Mouse (Mus musculus) embryonic facial prominence, embryonic 13.5 days (tissue): Measurements from ENCODE around the gene Tnfrsf1b. TPM values are rescaled to one million over a fixed set of nuclear protein-coding genes. Genes with fewer than 3 reads are reported as not detected.

Source experiments
- ATAC-seq: fragments of 200-750 bp; cut with Nextera tagmentation; 2 replicates; pipeline ENCODE4 v1.8.0; 2017; ENCODE audit warnings: low read depth; ENCODE audit not compliant: insufficient number of reproducible peaks, insufficient read depth, low FRiP score, low TSS enrichment
- H3K27ac ChIP-seq: fragments of 300-500 bp; sonication (generic); 2 replicates; pipeline ENCODE4 v1.5.1; 2015; ENCODE audit warnings: moderate library complexity, mild to moderate bottlenecking, inconsistent platforms
- H3K27me3 ChIP-seq: fragments of 300-500 bp; sonication (generic); 2 replicates; pipeline ENCODE4 v1.6.1; 2015; ENCODE audit warnings: mild to moderate bottlenecking, inconsistent platforms
- H3K36me3 ChIP-seq: fragments of 300-500 bp; sonication (generic); 2 replicates; pipeline ENCODE4 v1.6.1; 2015; ENCODE audit warnings: mild to moderate bottlenecking, inconsistent platforms
- H3K4me1 ChIP-seq: fragments of 300-500 bp; sonication (generic); 2 replicates; pipeline ENCODE4 v1.6.1; 2015; ENCODE audit warnings: inconsistent platforms
- H3K4me2 ChIP-seq: fragments of 300-500 bp; sonication (generic); 2 replicates; pipeline ENCODE4 v1.6.1; 2015; ENCODE audit warnings: moderate library complexity, mild to moderate bottlenecking, inconsistent platforms
- H3K4me3 ChIP-seq: fragments of 300-500 bp; sonication (generic); 2 replicates; pipeline ENCODE4 v1.5.1; 2015; ENCODE audit warnings: mild to moderate bottlenecking, inconsistent platforms
- H3K9ac ChIP-seq: fragments of 300-500 bp; sonication (generic); 2 replicates; pipeline ENCODE4 v1.6.1; 2015; ENCODE audit warnings: mild to moderate bottlenecking, inconsistent platforms
- H3K9me3 ChIP-seq: fragments of 300-500 bp; sonication (generic); 2 replicates; pipeline ENCODE4 v1.6.1; 2016; ENCODE audit warnings: inconsistent platforms
- WGBS: fragments of 180-500 bp; shearing (Covaris S2); methylation state at CpG from one replicate; pipeline ENCODE4 v1.1.7; 2015; ENCODE audit warnings: mixed read lengths; 5-methylcytosine and 5-hydroxymethylcytosine counted together
- polyA plus RNA-seq: library from polyadenylated mRNA; unstranded; fragments of >200 nt; fragmentation: Nextera tagmentation; extraction: Ambion mirVana; gene quantifications from 2 replicates; pipeline ENCODE4 v1.2.1, GENCODE M21; 2015

Tnfrsf1b gene
- polyA plus RNA-seq, 1 experiment from 2014 or later, result 2.7 TPM

GRCm38 (mm10) chr4:145215396-145215795, 31.3 kb downstream of the Tnfrsf1b start:
- H3K4me1 ChIP-seq, result no peaks in the 10 kb centered on the region; the same call in 1 of the 2 replicates
- no peaks in the 10 kb centered on the region for H3K9me3 ChIP-seq
- H3K4me3 ChIP-seq, result no peak overlapping the region
- 68% methylated on average over 2 of the region's 2 CpGs for WGBS
- H3K27ac ChIP-seq, result no peak overlapping the region
- H3K36me3 ChIP-seq, result no peaks in the 10 kb centered on the region
- ATAC-seq, result no peak
- H3K9ac ChIP-seq, result no peak overlapping the region
- H3K27me3 ChIP-seq, result no peaks in the 10 kb centered on the region
- no peak overlapping the region for H3K4me2 ChIP-seq

- Histone ChIP-seq H3K27me3 (no peaks in the 10 kb centered on the region), H3K27ac (no peak overlapping the region), H3K4me2 (no peak overlapping the region), H3K4me1 (no peaks in the 10 kb centered on the region; the same call in 1 of the 2 replicates), H3K9me3 (no peaks in the 10 kb centered on the region), H3K36me3 (no peaks in the 10 kb centered on the region), H3K9ac (no peak overlapping the region), H3K4me3 (no peak overlapping the region)
- 55% methylated on average over 6 of the region's 6 CpGs for WGBS
- no peak for ATAC-seq
Measured at GRCm38 (mm10) chr4:145214786-145215174, 31.9 kb downstream of the Tnfrsf1b start.

- H3K9me3 ChIP-seq, result no peaks in the 10 kb centered on the region
- H3K9ac ChIP-seq, result no peak overlapping the region
- H3K4me3 ChIP-seq, result no peak overlapping the region
- no peaks in the 10 kb centered on the region for H3K36me3 ChIP-seq
- no peaks in the 10 kb centered on the region; the same call in 1 of the 2 replicates for H3K4me1 ChIP-seq
- H3K27ac ChIP-seq, result no peak overlapping the region
- WGBS, result 35% methylated on average over 8 of the region's 8 CpGs
- H3K27me3 ChIP-seq, result no peaks in the 10 kb centered on the region
- no peak; the same call in 1 of the 2 replicates for ATAC-seq
- no peak overlapping the region for H3K4me2 ChIP-seq
Measured at GRCm38 (mm10) chr4:145213999-145214785, 32.5 kb downstream of the Tnfrsf1b start.

- H3K27me3 ChIP-seq, result no peaks in the 10 kb centered on the region
- H3K27ac ChIP-seq, result no peak overlapping the region
- H3K9ac ChIP-seq, result no peak overlapping the region
- no peak for ATAC-seq
- H3K36me3 ChIP-seq, result no peaks in the 10 kb centered on the region
- 70% methylated on average over 2 of the region's 2 CpGs for WGBS
- H3K4me3 ChIP-seq, result no peak overlapping the region
- peaks cover 4% of the 10 kb centered on the region for H3K4me1 ChIP-seq
- no peak overlapping the region for H3K4me2 ChIP-seq
- no peaks in the 10 kb centered on the region for H3K9me3 ChIP-seq
Measured at GRCm38 (mm10) chr4:145211076-145211475, 35.6 kb downstream of the Tnfrsf1b start.

GRCm38 (mm10) chr4:145210564-145210963, 36.1 kb downstream of the Tnfrsf1b start:
- Histone ChIP-seq H3K36me3 (no peaks in the 10 kb centered on the region), H3K27ac (no peak overlapping the region), H3K9me3 (no peaks in the 10 kb centered on the region), H3K4me2 (no peak overlapping the region), H3K27me3 (no peaks in the 10 kb centered on the region), H3K4me1 (peaks cover 4% of the 10 kb centered on the region), H3K4me3 (no peak overlapping the region), H3K9ac (no peak overlapping the region)
- WGBS, result 93% methylated on average over 5 of the region's 5 CpGs
- no peak for ATAC-seq

- WGBS, result 19% methylated on average over 5 of the region's 5 CpGs
- Histone ChIP-seq H3K4me3 (no peak overlapping the region), H3K4me2 (no peak overlapping the region), H3K27ac (no peak overlapping the region), H3K27me3 (no peaks in the 10 kb centered on the region), H3K9ac (no peak overlapping the region), H3K4me1 (peaks cover 4% of the 10 kb centered on the region), H3K36me3 (no peaks in the 10 kb centered on the region), H3K9me3 (no peaks in the 10 kb centered on the region)
- ATAC-seq, result no peak
Measured at GRCm38 (mm10) chr4:145209690-145210088, 37.0 kb downstream of the Tnfrsf1b start.

GRCm38 (mm10) chr4:145209076-145209689, 37.5 kb downstream of the Tnfrsf1b start:
- H3K36me3 ChIP-seq, result no peaks in the 10 kb centered on the region
- no peak overlapping the region for H3K27ac ChIP-seq
- 0 out of 2 replicates have a peak, but pooled peaks have one; percentile 58 for ATAC-seq
- no peak overlapping the region for H3K4me3 ChIP-seq
- no peaks in the 10 kb centered on the region for H3K9me3 ChIP-seq
- WGBS, result 79% methylated on average over 6 of the region's 6 CpGs
- H3K9ac ChIP-seq, result no peak overlapping the region
- H3K4me2 ChIP-seq, result no peak overlapping the region
- H3K4me1 ChIP-seq, result peaks cover 4% of the 10 kb centered on the region
- H3K27me3 ChIP-seq, result no peaks in the 10 kb centered on the region

- H3K27ac ChIP-seq, result no peak overlapping the region
- no peaks in the 10 kb centered on the region for H3K9me3 ChIP-seq
- no peak overlapping the region for H3K9ac ChIP-seq
- no peaks in the 10 kb centered on the region for H3K27me3 ChIP-seq
- H3K4me3 ChIP-seq, result no peak overlapping the region
- H3K4me1 ChIP-seq, result peaks cover 4% of the 10 kb centered on the region
- H3K4me2 ChIP-seq, result no peak overlapping the region
- 72% methylated on average over 3 of the region's 3 CpGs for WGBS
- no peaks in the 10 kb centered on the region for H3K36me3 ChIP-seq
- no peak for ATAC-seq
Measured at GRCm38 (mm10) chr4:145207718-145208371, 38.8 kb downstream of the Tnfrsf1b start.

GRCm38 (mm10) chr4:145204779-145205178, 41.9 kb downstream of the Tnfrsf1b start:
- 85% methylated on average over 8 of the region's 8 CpGs for WGBS
- no peaks in the 10 kb centered on the region for H3K36me3 ChIP-seq
- H3K4me1 ChIP-seq, result peaks cover 7% of the 10 kb centered on the region
- H3K9me3 ChIP-seq, result no peaks in the 10 kb centered on the region
- H3K9ac ChIP-seq, result no peak overlapping the region
- no peak overlapping the region for H3K4me2 ChIP-seq
- no peak overlapping the region for H3K27ac ChIP-seq
- no peak overlapping the region for H3K4me3 ChIP-seq
- ATAC-seq, result no peak
- H3K27me3 ChIP-seq, result no peaks in the 10 kb centered on the region

- 53% methylated on average over 2 of the region's 2 CpGs for WGBS
Measured at GRCm38 (mm10) chr4:145203305-145203704, 43.4 kb downstream of the Tnfrsf1b start.

GRCm38 (mm10) chr4:145201424-145201823, 45.2 kb downstream of the Tnfrsf1b start:
- H3K4me3 ChIP-seq, result no peak overlapping the region
- 0 out of 2 replicates have a peak, but pooled peaks cover 3% of the 10 kb centered on the region for H3K4me1 ChIP-seq
- H3K36me3 ChIP-seq, result no peaks in the 10 kb centered on the region
- no peak for ATAC-seq
- WGBS, result 70% methylated on average over 3 of the region's 3 CpGs
- no peaks in the 10 kb centered on the region for H3K27me3 ChIP-seq
- no peak overlapping the region for H3K9ac ChIP-seq
- H3K4me2 ChIP-seq, result no peak overlapping the region
- H3K9me3 ChIP-seq, result no peaks in the 10 kb centered on the region
- H3K27ac ChIP-seq, result no peak overlapping the region

More at GRCm38 (mm10) chr4:145203305-145203704, 43.4 kb downstream of the Tnfrsf1b start:
- Histone ChIP-seq H3K4me1 (peaks cover 7% of the 10 kb centered on the region), H3K9me3 (no peaks in the 10 kb centered on the region), H3K27ac (no peak overlapping the region), H3K27me3 (no peaks in the 10 kb centered on the region), H3K4me3 (no peak overlapping the region), H3K36me3 (no peaks in the 10 kb centered on the region), H3K4me2 (no peak overlapping the region), H3K9ac (no peak overlapping the region)
- no peak for ATAC-seq
